Mouse (Mus musculus) testis, adult 2 months (tissue): ENCODE data around the gene Pnkp.

Experiments
- CTCF ChIP-seq: fragments of 200-500 bp; IDR thresholded peaks from 2 replicates; pipeline ENCODE4 v1.5.1; 2012; ENCODE audit warnings: low read depth, mild to moderate bottlenecking, inconsistent platforms, low read length, moderate library complexity; ENCODE audit not compliant: control insufficient read depth, insufficient read depth, insufficient replicate concordance
- POLR2A ChIP-seq: fragments of 200-500 bp; IDR thresholded peaks from 2 replicates; pipeline ENCODE4 v1.6.1; 2012; ENCODE audit warnings: low read depth, mild to moderate bottlenecking, inconsistent platforms, low read length, moderate library complexity; ENCODE audit not compliant: control insufficient read depth

DNA sequence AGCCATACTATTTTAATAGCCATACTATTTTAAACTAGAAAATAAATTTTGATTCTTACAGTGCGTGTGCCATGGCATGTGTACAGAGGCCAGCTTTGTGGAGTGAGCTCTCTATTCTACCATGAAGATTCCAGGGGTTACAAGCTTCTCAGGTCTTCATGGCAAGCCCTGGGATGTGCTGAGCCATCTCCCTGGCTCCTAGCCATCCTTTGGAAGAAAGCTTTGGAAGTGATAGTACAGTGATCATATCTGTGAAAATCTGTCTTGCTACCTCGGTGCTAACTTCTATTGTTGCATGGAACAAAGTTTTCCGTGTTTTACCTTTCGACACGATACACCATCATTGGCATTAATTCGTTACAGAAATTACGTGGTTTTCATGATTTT lies 38.3 kb downstream of the Pnkp start:
- TF ChIP-seq CTCF (no peak), POLR2A (no peak)
